Mouse (Mus musculus): ENCODE measurements at regions not wholly inside any gene's neighbourhood (a gene's known extent, or its start where the extent isn't known, plus 50 kb on each side); places are given as distances from the start of the nearest gene placed in this dataset.

- DNase-seq (ENCODE audit: low spot score in 2 of 2), result no peak
These were observed 58.3 kb upstream of the Ccdc39 start for GRCm38 (mm10) chr3:33902431-33902830.

- no peak for DNase-seq (ENCODE audit: low spot score in 2 of 2)
These were observed 59.2 kb upstream of the Ccdc39 start for GRCm38 (mm10) chr3:33903326-33903725.

- no peak for DNase-seq (ENCODE audit: low spot score in 2 of 2)
These were observed 59.7 kb upstream of the Ccdc39 start for GRCm38 (mm10) chr3:33903816-33904215.

GRCm38 (mm10) chr3:33904854-33905678 lies 61.0 kb upstream of the Ccdc39 start:
- DNase-seq (ENCODE audit: low spot score in 2 of 2), result peak in 1 of 2 experiments; percentile 6

- no peak for DNase-seq (ENCODE audit: low spot score in 2 of 2)
These were observed 61.5 kb upstream of the Ccdc39 start for GRCm38 (mm10) chr3:33905679-33906007.

GRCm38 (mm10) chr3:33907061-33907460 lies 63.0 kb upstream of the Ccdc39 start:
- no peak for DNase-seq (ENCODE audit: low spot score in 2 of 2)

GRCm38 (mm10) chr3:33911559-33911958 lies 67.4 kb upstream of the Ccdc39 start:
- DNase-seq (ENCODE audit: low spot score in 2 of 2), result no peak

GRCm38 (mm10) chr3:33913470-33913869 lies 69.4 kb upstream of the Ccdc39 start:
- DNase-seq (ENCODE audit: low spot score in 2 of 2), result no peak

GRCm38 (mm10) chr3:33914386-33914785 lies 70.3 kb upstream of the Ccdc39 start:
- no peak for DNase-seq (ENCODE audit: low spot score in 2 of 2)

GRCm38 (mm10) chr3:33915777-33916176 lies 71.7 kb upstream of the Ccdc39 start:
- no peak for DNase-seq (ENCODE audit: low spot score in 2 of 2)

- no peak for DNase-seq (ENCODE audit: low spot score in 2 of 2)
These were observed 72.2 kb upstream of the Ccdc39 start for GRCm38 (mm10) chr3:33916318-33916717.

- no peak for DNase-seq (ENCODE audit: low spot score in 2 of 2)
These were observed 72.7 kb upstream of the Ccdc39 start for GRCm38 (mm10) chr3:33916818-33917217.

GRCm38 (mm10) chr3:33918785-33919184 lies 74.7 kb upstream of the Ccdc39 start:
- peak; percentile 68 to 92 for DNase-seq (ENCODE audit: low spot score in 2 of 2)

GRCm38 (mm10) chr3:33925072-33925471 lies 81.0 kb upstream of the Ccdc39 start:
- DNase-seq (ENCODE audit: low spot score in 2 of 2), result no peak

- DNase-seq (ENCODE audit: low spot score in 2 of 2), result no peak
These were observed 64.7 kb upstream of the Fxr1 start for GRCm38 (mm10) chr3:33955064-33955463.

GRCm38 (mm10) chr3:33955854-33956624 lies 63.7 kb upstream of the Fxr1 start:
- DNase-seq (ENCODE audit: low spot score in 2 of 2), result peak; percentile 37 to 85

GRCm38 (mm10) chr3:33956625-33957023 lies 63.1 kb upstream of the Fxr1 start:
- no peak for DNase-seq (ENCODE audit: low spot score in 2 of 2)

GRCm38 (mm10) chr3:33957676-33958075 lies 62.1 kb upstream of the Fxr1 start:
- no peak for DNase-seq (ENCODE audit: low spot score in 2 of 2)

GRCm38 (mm10) chr3:33958216-33958615 lies 61.5 kb upstream of the Fxr1 start:
- no peak for DNase-seq (ENCODE audit: low spot score in 2 of 2)

GRCm38 (mm10) chr3:33960211-33960610 lies 59.5 kb upstream of the Fxr1 start:
- no peak for DNase-seq (ENCODE audit: low spot score in 2 of 2)

- no peak for DNase-seq (ENCODE audit: low spot score in 2 of 2)
These were observed 56.8 kb upstream of the Fxr1 start for GRCm38 (mm10) chr3:33962938-33963337.

GRCm38 (mm10) chr3:33967184-33967583 lies 52.6 kb upstream of the Fxr1 start:
- no peak for DNase-seq (ENCODE audit: low spot score in 2 of 2)
